Mouse (Mus musculus) T-helper 1 cell (primary cell): Measurements from ENCODE around the gene Prrt3.

Source experiments
- in situ Hi-C: fragments of 300-600 bp; cut with MboI, MseI; formaldehyde crosslinking; loops from one replicate; pipeline ENCODE4 v1.15.1; 2025; ENCODE audit warnings: high pct_unique_total_duplicates

Gene Prrt3

GRCm38 (mm10) chr6:113492101-113492864 is 9.4 kb downstream of the Prrt3 start:
- in situ Hi-C loops = no loop called here

DNA sequence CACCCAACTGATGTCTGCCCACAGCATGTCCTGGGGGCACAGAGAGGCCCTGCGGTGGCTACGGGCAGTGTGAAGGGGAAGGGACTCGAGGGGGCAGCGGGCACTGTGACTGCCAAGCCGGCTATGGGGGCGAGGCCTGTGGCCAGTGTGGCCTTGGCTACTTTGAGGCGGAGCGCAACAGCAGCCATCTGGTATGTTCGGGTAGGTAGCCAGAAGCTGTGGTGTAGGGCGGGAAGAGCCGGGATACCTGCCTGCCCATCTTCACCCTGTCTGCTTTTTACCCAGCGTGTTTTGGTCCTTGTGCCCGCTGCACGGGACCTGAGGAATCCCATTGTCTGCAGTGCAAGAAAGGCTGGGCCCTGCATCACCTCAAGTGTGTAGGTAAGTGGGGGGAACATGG is 12.3 kb downstream of the Prrt3 start:
- in situ Hi-C loops = no loop called here

DNA sequence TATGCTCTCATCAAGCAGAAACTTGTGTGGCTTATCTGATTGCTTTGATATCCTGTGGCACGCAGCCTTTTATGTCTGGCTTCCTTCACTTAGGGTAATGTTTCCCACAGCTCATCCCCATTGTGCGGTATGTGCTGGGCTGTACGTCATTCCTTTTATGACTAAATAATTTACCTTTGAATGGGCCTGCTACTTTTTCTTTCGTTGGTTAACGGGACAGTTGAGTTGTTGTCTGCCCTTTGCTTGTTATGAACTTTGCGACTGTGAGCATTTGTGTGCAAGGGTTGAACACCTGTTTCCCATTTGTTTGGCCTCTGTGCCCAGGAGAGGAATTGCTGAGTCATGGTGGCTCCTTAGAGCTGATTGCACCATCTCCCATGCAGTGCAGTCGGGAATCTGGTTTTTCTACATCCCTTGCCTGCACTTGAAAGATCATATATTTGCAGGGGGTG is 14.6 kb downstream of the Prrt3 start:
- in situ Hi-C loops = no loop called here

- in situ Hi-C loops = no loop called here
These were observed 18.0 kb downstream of the Prrt3 start for GRCm38 (mm10) chr6:113483729-113484128.

- in situ Hi-C loops = no loop called here
These were observed 18.6 kb downstream of the Prrt3 start, which contains the start of gene Creld1 for GRCm38 (mm10) chr6:113483100-113483615. TSS of gene Creld1 (plus strand) at chr6:113483297.

- in situ Hi-C loops = no loop called here
These were observed 19.1 kb downstream of the Prrt3 start for GRCm38 (mm10) chr6:113482477-113483099.

- in situ Hi-C loops = no loop called here
These were observed 21.0 kb downstream of the Prrt3 start for GRCm38 (mm10) chr6:113480555-113481373.

- in situ Hi-C loops = no loop called here
These were observed 22.8 kb downstream of the Prrt3 start for GRCm38 (mm10) chr6:113478906-113479305.

- in situ Hi-C loops = no loop called here
These were observed 24.4 kb downstream of the Prrt3 start for GRCm38 (mm10) chr6:113477353-113477752.

GRCm38 (mm10) chr6:113473715-113474114 is 28.0 kb downstream of the Prrt3 start:
- in situ Hi-C loops = no loop called here

GRCm38 (mm10) chr6:113473246-113473645 is 28.5 kb downstream of the Prrt3 start:
- in situ Hi-C loops = no loop called here

GRCm38 (mm10) chr6:113472061-113472460 is 29.7 kb downstream of the Prrt3 start:
- in situ Hi-C loops = no loop called here

GRCm38 (mm10) chr6:113471297-113471936 is 30.3 kb downstream of the Prrt3 start, which contains the start of gene Il17rc:
TSS of gene Il17rc (plus strand) at chr6:113471427.
- in situ Hi-C loops = no loop called here

DNA sequence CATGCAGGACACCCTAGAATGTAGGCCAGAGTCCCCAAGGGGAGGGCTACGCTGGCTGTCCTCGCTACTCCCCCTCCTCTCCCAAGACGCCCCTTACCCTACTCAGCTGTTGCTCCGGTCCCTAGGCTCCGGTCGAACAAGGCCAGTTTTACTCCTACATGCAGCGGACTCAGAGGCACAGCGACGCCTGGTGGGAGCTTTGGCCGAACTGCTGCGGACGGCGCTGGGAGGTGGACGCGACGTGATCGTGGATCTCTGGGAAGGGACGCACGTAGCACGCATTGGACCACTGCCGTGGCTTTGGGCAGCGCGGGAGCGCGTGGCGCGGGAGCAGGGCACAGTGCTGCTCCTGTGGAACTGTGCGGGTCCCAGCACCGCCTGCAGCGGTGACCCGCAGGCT is 32.3 kb downstream of the Prrt3 start:
- in situ Hi-C loops = no loop called here

DNA sequence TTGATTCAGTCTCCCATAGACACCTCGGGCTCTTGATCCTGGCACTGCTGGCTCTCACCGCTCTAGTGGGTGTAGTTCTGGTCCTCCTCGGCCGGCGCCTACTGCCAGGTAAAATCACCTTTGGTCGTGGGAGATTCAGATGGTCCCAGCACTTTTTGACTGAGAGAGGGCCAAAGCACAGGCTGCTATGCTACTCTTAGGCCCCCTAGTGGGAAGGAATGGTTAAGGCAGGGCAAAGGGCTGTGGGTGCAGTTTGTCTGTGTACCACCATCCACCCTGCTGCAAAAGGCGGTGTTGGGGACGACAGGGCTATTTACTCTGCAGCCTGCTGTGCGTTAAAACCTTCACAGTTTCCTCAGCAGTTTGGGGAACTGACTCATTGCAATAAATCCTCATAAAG is 32.7 kb downstream of the Prrt3 start:
- in situ Hi-C loops = no loop called here

DNA sequence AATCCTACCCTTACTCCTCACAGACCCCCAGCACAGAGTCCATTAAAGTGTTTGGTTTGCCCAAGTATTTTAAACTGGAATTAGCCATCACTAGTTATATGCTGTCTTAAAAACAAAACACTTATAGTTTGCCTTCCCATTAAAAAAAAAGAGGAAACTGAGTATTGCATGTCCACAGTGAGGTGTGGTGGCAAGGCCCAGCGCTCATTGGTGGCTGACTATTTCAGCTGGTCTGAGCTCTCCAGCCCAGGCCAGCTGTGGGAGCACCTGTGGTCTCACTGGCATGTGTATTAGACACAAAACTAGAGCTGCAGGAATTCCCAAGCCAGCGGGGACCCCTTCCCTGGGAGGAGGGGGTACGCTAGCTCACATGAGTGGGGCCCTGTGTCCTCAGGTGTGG is 33.2 kb downstream of the Prrt3 start:
- in situ Hi-C loops = no loop called here

DNA sequence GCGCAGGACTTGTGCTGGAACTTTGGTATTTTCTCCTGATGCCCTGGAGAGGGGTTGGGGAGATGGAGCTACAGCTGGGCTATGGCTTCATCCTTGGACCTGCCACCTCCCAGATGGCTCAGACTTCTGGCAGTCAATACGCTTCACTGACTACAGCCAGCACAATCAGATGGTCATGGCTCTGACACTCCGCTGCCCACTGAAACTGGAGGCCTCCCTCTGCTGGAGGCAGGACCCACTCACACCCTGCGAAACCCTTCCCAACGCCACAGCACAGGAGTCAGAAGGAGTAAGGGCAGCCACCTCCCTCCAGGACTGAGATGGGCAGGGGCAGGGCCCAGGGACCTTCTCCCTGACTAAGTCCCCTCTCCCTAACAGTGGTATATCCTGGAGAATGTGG is 36.1 kb downstream of the Prrt3 start:
- in situ Hi-C loops = no loop called here

DNA sequence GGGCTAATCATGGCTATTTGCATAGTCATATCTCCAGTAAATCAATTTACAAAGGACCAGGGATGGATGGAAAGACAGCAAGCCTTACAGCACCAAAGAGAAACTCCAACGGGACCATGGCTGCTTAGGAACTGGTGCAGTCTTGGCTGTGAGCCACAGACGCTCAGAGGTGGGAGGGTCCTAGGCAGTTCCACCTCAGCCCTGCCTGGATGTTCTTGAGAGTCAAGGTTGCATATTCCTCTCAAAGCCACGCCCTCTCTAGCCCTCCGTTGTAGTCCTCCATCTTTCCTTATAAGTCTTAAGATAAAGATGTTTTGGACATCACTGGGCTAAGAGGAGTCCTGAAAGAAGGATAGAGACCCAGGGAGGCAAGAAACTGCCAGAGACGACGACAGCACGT is 37.7 kb downstream of the Prrt3 start:
- in situ Hi-C loops = no loop called here

DNA sequence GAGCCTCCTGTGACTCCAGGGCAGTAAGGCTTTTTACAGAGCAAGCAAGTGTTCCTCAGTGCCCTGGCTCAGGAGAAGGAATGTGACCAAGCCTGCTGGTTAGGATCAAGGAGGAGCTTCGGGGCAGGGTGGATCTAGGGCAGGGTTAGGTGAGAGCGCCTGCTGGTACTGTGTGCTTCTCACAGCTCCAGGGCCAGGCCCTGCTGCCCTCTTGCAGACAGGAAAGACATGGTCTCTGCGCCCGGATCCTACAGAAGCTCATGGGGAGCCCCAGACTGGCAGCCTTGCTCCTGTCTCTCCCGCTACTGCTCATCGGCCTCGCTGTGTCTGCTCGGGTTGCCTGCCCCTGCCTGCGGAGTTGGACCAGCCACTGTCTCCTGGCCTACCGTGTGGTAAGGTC is 43.1 kb downstream of the Prrt3 start:
- in situ Hi-C loops = no loop called here

DNA sequence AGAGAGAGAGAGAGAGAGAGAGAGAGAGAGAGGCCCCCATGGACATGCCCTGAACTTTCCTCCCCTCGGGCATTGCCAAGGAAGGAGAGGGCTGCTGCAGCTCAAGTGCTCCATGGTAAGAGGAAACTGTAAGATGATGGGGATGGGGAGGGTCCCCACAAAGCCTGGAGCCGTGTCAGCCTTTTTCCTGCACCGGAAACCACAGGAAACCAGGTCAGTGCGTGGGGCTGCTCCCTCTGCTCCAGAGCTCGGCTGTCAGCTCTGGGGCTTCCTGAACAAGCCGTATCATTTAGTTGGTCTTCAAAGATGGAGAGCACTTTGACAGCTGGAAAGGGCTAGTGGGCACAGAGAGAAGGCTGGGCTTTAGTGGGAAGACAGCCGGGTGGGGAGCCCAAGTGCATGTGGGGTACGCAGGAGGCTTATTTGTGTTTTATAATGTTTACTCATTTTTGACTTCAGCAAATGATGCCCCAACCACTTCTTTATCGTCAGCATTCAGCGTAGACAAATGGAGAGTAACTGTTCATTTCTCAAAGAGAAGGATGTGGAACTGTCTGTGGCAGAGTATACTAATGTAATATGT is 43.7 kb downstream of the Prrt3 start, which contains the start of gene Il17re:
TSS of gene Il17re (plus strand) at position 533 of the 583 bp plus-strand sequence.
- in situ Hi-C loops = no loop called here

DNA sequence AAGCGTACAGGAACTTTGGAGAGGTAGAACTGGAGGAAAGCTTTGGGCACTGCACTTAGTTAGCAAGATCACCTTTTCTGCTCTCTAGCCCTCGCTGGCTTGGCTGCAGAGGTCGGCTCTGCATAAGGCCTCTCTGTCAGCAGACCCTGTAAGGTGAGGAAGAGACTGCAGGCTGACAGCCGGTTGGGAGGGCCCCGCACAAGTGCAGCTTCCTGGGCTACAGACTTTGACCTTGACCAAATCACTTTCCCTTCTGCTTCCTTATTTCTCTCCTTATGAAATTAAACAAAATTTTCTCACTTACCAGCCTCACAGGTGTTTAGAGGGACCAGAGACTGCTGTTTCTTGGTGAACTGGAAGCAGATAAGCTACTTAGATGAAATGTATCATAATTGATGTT is 46.7 kb downstream of the Prrt3 start:
- in situ Hi-C loops = no loop called here
